Mouse (Mus musculus) retina, adult 2 months (tissue): Measurements from ENCODE around the gene Skint9.
"Not testable (repeated sequence)": the region's sequence is repeated elsewhere in the genome, so short reads cannot be mapped to it uniquely, and the experiment has no call there.

ENCODE experiments used
- DNase-seq: peaks from one replicate; pipeline ENCODE4 v3.0.0-alpha.2; 2012; ENCODE audit warnings: low read depth, low spot score

Gene Skint9

GRCm38 (mm10) chr4:112433885-112434284 is at the start of gene Skint9:
TSS of gene Skint9 (minus strand) at chr4:112433985.
- no peak for DNase-seq

- DNase-seq, result no peak
Measured at GRCm38 (mm10) chr4:112432685-112433084, 1.1 kb downstream of the Skint9 start.

- no peak for DNase-seq
Measured at GRCm38 (mm10) chr4:112432223-112432622, 1.6 kb downstream of the Skint9 start.

- DNase-seq, result not testable (repeated sequence)
Measured at GRCm38 (mm10) chr4:112349111-112349510, 84.7 kb downstream of the Skint9 start.
